Mouse (Mus musculus) MEL (cell line): ENCODE measurements around the gene Wdr18. TPM values are rescaled to one million over a fixed set of nuclear protein-coding genes. Genes with fewer than 3 reads are reported as not detected.

Experiments
- DNase-seq: peaks from one replicate; pipeline ENCODE4 v3.0.0; 2011; ENCODE audit warnings: low read depth, low spot score
- H3K27ac ChIP-seq: 2 replicates; pipeline ENCODE4 v1.5.1; 2012; ENCODE audit warnings: low read depth, mild to moderate bottlenecking, control low read depth, low read length, moderate library complexity; ENCODE audit not compliant: control insufficient read depth
- H3K27me3 ChIP-seq, 2 experiments: fragments of 150-350 bp in 1 of 2; sonication (generic) in 1 of 2; 2 replicates each; pipeline ENCODE4 v1.6.1; 2012; ENCODE audit warnings: low read length in 2 of 2, mild to moderate bottlenecking in 2 of 2, improper control_type of control experiment in 1 of 2, moderate library complexity in 1 of 2; ENCODE audit not compliant: insufficient read depth in 2 of 2, control insufficient read depth in 1 of 2
- H3K36me3 ChIP-seq, 2 experiments: 2 replicates each; pipeline ENCODE4 v1.6.1; 2012 to 2014; ENCODE audit warnings: low read length in 2 of 2, improper control_type of control experiment in 1 of 2, inconsistent platforms in 1 of 2, mild to moderate bottlenecking in 1 of 2; ENCODE audit not compliant: insufficient read depth in 2 of 2, control insufficient read depth in 1 of 2
- H3K4me1 ChIP-seq, 2 experiments: fragments of 150-350 bp in 1 of 2; sonication (generic) in 1 of 2; 2 replicates each; pipeline ENCODE4 v1.6.1; 2012; ENCODE audit warnings: low read length in 2 of 2, improper control_type of control experiment in 1 of 2, mild to moderate bottlenecking in 1 of 2; ENCODE audit not compliant: insufficient read depth in 2 of 2, control insufficient read depth in 1 of 2
- H3K4me3 ChIP-seq, 2 experiments: fragments of 150-350 bp in 1 of 2; sonication (generic) in 1 of 2; 2 replicates each; pipeline ENCODE4 v1.5.1; 2012; ENCODE audit warnings: low read depth in 2 of 2, low read length in 2 of 2, mild to moderate bottlenecking in 2 of 2, moderate library complexity in 2 of 2, control low read depth in 1 of 2, improper control_type of control experiment in 1 of 2; ENCODE audit not compliant: control insufficient read depth in 1 of 2, insufficient read depth in 1 of 2
- H3K79me2 ChIP-seq: 2 replicates; pipeline ENCODE4 v1.6.1; 2012; ENCODE audit warnings: mild to moderate bottlenecking, low read length, moderate library complexity; ENCODE audit not compliant: control insufficient read depth, poor library complexity, insufficient read depth
- H3K9ac ChIP-seq: 2 replicates; pipeline ENCODE4 v1.6.1; 2012; ENCODE audit warnings: low read depth, mild to moderate bottlenecking, control low read depth, low read length, moderate library complexity; ENCODE audit not compliant: control insufficient read depth, poor library complexity, severe bottlenecking
- H3K9me3 ChIP-seq: fragments of 150-350 bp; sonication (generic); replicated peaks from 2 replicates; pipeline ENCODE4 v1.6.1; 2012; ENCODE audit warnings: mild to moderate bottlenecking, low read length, improper control_type of control experiment, moderate library complexity; ENCODE audit not compliant: insufficient read depth
- CTCF ChIP-seq, 3 experiments: IDR thresholded peaks in 2 of 3; conservative IDR thresholded peaks in 1 of 3; 2 replicates each; pipeline ENCODE4 v1.5.1; 2011 to 2012; ENCODE audit warnings: low read length in 3 of 3, low read depth in 2 of 3, mild to moderate bottlenecking in 2 of 3, improper control_type of control experiment in 1 of 3, inconsistent platforms in 1 of 3, mixed read lengths in 1 of 3, moderate library complexity in 1 of 3; ENCODE audit not compliant: control insufficient read depth in 1 of 3, insufficient read depth in 1 of 3, poor library complexity in 1 of 3, severe bottlenecking in 1 of 3
- E2F4 ChIP-seq: IDR thresholded peaks from 2 replicates; pipeline ENCODE4 v1.6.1; 2011; ENCODE audit warnings: low read depth, low read length, improper control_type of control experiment, borderline replicate concordance
- GABPA ChIP-seq: IDR thresholded peaks from 2 replicates; pipeline ENCODE4 v1.6.1; 2012; ENCODE audit warnings: low read depth, mild to moderate bottlenecking, inconsistent platforms, low read length, improper control_type of control experiment, moderate library complexity
- GATA1 ChIP-seq: IDR thresholded peaks from 2 replicates; pipeline ENCODE4 v1.6.1; 2011; ENCODE audit warnings: low read depth, low read length, improper control_type of control experiment
- HCFC1 ChIP-seq: IDR thresholded peaks from 2 replicates; pipeline ENCODE4 v1.6.1; 2012; ENCODE audit warnings: low read depth, mild to moderate bottlenecking, inconsistent platforms, low read length, improper control_type of control experiment, moderate library complexity
- KAT2A ChIP-seq: conservative IDR thresholded peaks from 2 replicates; pipeline ENCODE4 v1.6.1; 2012; ENCODE audit warnings: low read depth, low read length, improper control_type of control experiment, inconsistent platforms
- MXI1 ChIP-seq: IDR thresholded peaks from 2 replicates; pipeline ENCODE4 v1.6.1; 2011; ENCODE audit warnings: mild to moderate bottlenecking, low read depth, low read length, improper control_type of control experiment
- MYB ChIP-seq: IDR thresholded peaks from 2 replicates; pipeline ENCODE4 v1.6.1; 2011; ENCODE audit warnings: mild to moderate bottlenecking, low read depth, low read length, improper control_type of control experiment
- POLR2A ChIP-seq, 2 experiments: IDR thresholded peaks; 2 replicates each; pipeline ENCODE4 v1.6.1; 2011 to 2012; ENCODE audit warnings: low read length in 2 of 2, mild to moderate bottlenecking in 2 of 2, control low read depth in 1 of 2, improper control_type of control experiment in 1 of 2, low read depth in 1 of 2, moderate library complexity in 1 of 2; ENCODE audit not compliant: control insufficient read depth in 1 of 2, insufficient read depth in 1 of 2, poor library complexity in 1 of 2
- POLR2AphosphoS5 ChIP-seq: IDR thresholded peaks from 2 replicates; pipeline ENCODE4 v1.6.1; 2012; ENCODE audit warnings: low read depth, borderline replicate concordance, mild to moderate bottlenecking, inconsistent platforms, low read length, moderate library complexity, mixed read lengths
- RAD21 ChIP-seq: IDR thresholded peaks from 2 replicates; pipeline ENCODE4 v1.6.1; 2011; ENCODE audit warnings: mild to moderate bottlenecking, low read depth, low read length, improper control_type of control experiment
- SIN3A ChIP-seq: IDR thresholded peaks from 2 replicates; pipeline ENCODE4 v1.6.1; 2012; ENCODE audit warnings: low read length, improper control_type of control experiment, inconsistent platforms
- SMC3 ChIP-seq: IDR thresholded peaks from 2 replicates; pipeline ENCODE4 v1.6.1; 2011; ENCODE audit warnings: low read depth, low read length, improper control_type of control experiment
- TCF12 ChIP-seq: IDR thresholded peaks from 2 replicates; pipeline ENCODE4 v1.6.1; 2014; ENCODE audit warnings: low read depth, mild to moderate bottlenecking, inconsistent platforms, low read length, improper control_type of control experiment, moderate library complexity
- USF1 ChIP-seq: IDR thresholded peaks from 2 replicates; pipeline ENCODE4 v1.6.1; 2014; ENCODE audit warnings: low read depth, mild to moderate bottlenecking, inconsistent platforms, low read length, improper control_type of control experiment, moderate library complexity
- USF2 ChIP-seq, 2 experiments: IDR thresholded peaks; 2 replicates each; pipeline ENCODE4 v1.6.1; 2011 to 2012; ENCODE audit warnings: improper control_type of control experiment in 2 of 2, low read length in 2 of 2, borderline replicate concordance in 1 of 2, inconsistent platforms in 1 of 2, low read depth in 1 of 2, mild to moderate bottlenecking in 1 of 2; ENCODE audit not compliant: insufficient read depth in 1 of 2
- ZC3H11A ChIP-seq: IDR thresholded peaks from 2 replicates; pipeline ENCODE4 v1.6.1; 2012; ENCODE audit warnings: low read depth, mild to moderate bottlenecking, inconsistent platforms, low read length, improper control_type of control experiment
- ZNF384 ChIP-seq: IDR thresholded peaks from 2 replicates; pipeline ENCODE4 v1.6.1; 2012; ENCODE audit warnings: low read depth, mild to moderate bottlenecking, inconsistent platforms, low read length, improper control_type of control experiment
- polyA plus RNA-seq, 2 experiments: library from polyadenylated mRNA; stranded (reverse) in 1 of 2; unstranded in 1 of 2; fragments of >175 nt in 1 of 2; fragments of >200 nt in 1 of 2; gene quantifications; 2 replicates each; pipeline versions ENCODE4 v1.2.1 to v1.2.4; 2012; ENCODE audit warnings: low replicate concordance in 2 of 2, low read depth in 1 of 2; ENCODE audit not compliant: insufficient read length in 2 of 2, insufficient read depth in 1 of 2, missing spikeins in 1 of 2
- total RNA-seq: library from RNA; depleted of rRNA; stranded (reverse); fragments of 300-350 nt; gene quantifications from 2 replicates; pipeline ENCODE4 v1.2.3, GENCODE M21; 2012

Wdr18 gene
- total and polyA plus RNA-seq, 3 experiments: 89.5 to 107 TPM; not detected in 1

- no peak for DNase-seq
- H3K4me1 ChIP-seq: no peaks in the 10 kb centered on the region
- no peaks in the 10 kb centered on the region for H3K36me3 ChIP-seq
- H3K79me2 ChIP-seq: no peaks in the 10 kb centered on the region
- H3K27me3 ChIP-seq: no peaks in the 10 kb centered on the region
- no peak overlapping the region for H3K4me3 ChIP-seq
- H3K9ac ChIP-seq: no peak overlapping the region
- TF ChIP-seq KAT2A (no peak), USF1 (no peak), ZC3H11A (no peak), HCFC1 (no peak)
- TF ChIP-seq, all 39 proteins: peak for 0
- Histone ChIP-seq H3K27ac (no peak overlapping the region), H3K9me3 (no peaks in the 10 kb centered on the region)
These were observed 25.7 kb upstream of the Wdr18 start for GRCm38 (mm10) chr10:79934272-79934721.

DNA sequence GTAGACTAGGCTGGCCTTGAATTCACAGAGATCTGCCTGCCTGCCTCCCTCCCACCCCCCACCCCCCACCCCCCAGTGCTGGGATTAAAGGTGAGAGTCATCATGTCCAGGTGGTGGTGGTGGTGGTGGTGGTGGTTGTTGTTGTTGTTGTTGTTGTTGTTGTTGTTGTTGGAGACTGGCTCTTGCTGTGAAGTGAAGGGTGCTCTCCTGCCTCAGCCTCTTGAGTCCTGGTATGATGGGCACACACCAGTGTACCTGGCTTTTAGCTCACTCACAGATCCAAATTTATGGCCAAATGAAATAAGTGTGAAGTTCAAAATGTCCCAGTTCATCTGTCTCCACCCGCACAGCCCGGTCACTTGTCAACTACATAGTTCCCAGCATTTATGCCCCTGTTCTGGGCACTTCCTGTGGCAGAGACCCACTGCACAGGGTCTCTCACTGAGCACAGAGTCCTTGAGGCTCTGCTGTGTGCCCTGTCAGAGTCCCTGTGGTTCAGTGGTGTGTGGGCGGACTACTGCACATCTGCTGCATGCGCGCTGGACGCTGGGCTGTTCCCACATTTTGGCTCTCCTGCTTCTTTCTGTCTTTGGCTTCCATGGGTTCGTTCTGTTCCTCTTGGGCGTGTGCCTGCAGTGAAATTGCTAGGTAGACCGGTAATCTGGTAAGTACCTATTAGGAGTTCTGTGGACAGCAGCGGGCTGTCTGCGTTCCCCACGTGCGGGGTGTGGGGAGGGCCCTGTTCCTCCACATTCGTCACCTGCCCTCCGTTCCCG is 25.0 kb upstream of the Wdr18 start:
- Histone ChIP-seq H3K9me3 (no peaks in the 10 kb centered on the region), H3K4me1 (no peaks in the 10 kb centered on the region), H3K9ac (no peak overlapping the region), H3K79me2 (no peaks in the 10 kb centered on the region), H3K27ac (no peak overlapping the region), H3K36me3 (no peaks in the 10 kb centered on the region), H3K4me3 (no peak overlapping the region), H3K27me3 (no peaks in the 10 kb centered on the region)
- TF ChIP-seq GATA1 (no peak), E2F4 (no peak), MXI1 (no peak), USF2 (IDR thresholded peaks at IDR 0.05; ENCODE audit: borderline replicate concordance in 1 of 2, insufficient read depth in 1 of 2, low read depth in 1 of 2, low read length in 2 of 2) (no peak), POLR2AphosphoS5 (no peak), ZNF384 (no peak), POLR2A (IDR thresholded peaks at IDR 0.05; ENCODE audit: control insufficient read depth in 1 of 2, insufficient read depth in 1 of 2, low read depth in 1 of 2, low read length in 2 of 2, poor library complexity in 1 of 2) (no peak), CTCF (IDR thresholded peaks at IDR 0.05 in 2 of 3, conservative IDR thresholded peaks at IDR 0.05 in 1 of 3; ENCODE audit: control insufficient read depth in 1 of 3, insufficient read depth in 1 of 3, low read depth in 2 of 3, low read length in 3 of 3, poor library complexity in 1 of 3, severe bottlenecking in 1 of 3) (no peak), HCFC1 (no peak)
- DNase-seq: no peak

DNA sequence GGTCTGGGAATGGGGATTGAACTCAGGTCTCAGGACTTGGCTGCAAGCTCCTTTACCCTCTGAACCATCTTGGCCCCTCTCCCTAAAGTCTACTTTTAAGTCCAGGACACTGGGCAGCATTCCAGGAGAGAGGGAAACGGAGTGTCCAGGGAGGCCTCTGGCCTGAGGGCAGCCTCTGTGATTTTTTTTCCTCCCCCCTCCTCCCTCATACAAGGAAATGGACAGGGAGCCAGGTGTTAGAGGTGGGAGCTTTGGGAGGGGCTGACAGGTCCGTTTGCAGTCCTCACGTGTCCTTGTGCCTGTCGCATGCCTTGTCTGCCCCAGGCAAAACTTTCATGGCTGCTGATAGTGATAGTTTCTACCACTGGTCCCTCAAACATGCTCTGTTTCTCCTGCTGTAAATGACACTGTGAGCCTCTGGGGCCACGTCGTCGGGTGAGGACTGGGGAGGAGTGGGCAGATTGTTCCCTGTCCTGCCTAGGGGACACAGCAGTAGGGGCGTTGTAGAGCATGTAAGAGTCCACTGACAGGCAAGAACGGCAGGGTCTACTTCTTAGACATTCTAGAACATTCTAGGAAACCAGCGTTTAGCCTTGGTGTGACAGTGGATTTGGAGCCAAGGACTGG is 23.6 kb upstream of the Wdr18 start:
- H3K9me3 ChIP-seq: no peaks in the 10 kb centered on the region
- H3K9ac ChIP-seq: no peak overlapping the region
- H3K79me2 ChIP-seq: no peaks in the 10 kb centered on the region
- TF ChIP-seq USF1 (no peak), MYB (no peak), ZC3H11A (no peak), POLR2A (IDR thresholded peaks at IDR 0.05; ENCODE audit: control insufficient read depth in 1 of 2, insufficient read depth in 1 of 2, low read depth in 1 of 2, low read length in 2 of 2, poor library complexity in 1 of 2) (no peak), SIN3A (no peak), SMC3 (no peak), GABPA (no peak), RAD21 (no peak), KAT2A (no peak), MXI1 (no peak), TCF12 (no peak), GATA1 (no peak)
- no peak for DNase-seq
- no peaks in the 10 kb centered on the region; a peak in 1 of 4 replicates for H3K36me3 ChIP-seq
- no peaks in the 10 kb centered on the region for H3K27me3 ChIP-seq
- H3K27ac ChIP-seq: no peak overlapping the region
- H3K4me3 ChIP-seq: no peak overlapping the region
- 0 out of 4 replicates have a peak, but pooled peaks cover 0 to 4% of the 10 kb centered on the region in 2 experiments for H3K4me1 ChIP-seq
